ENCODE assay signal across 27 mouse cellular contexts in the genomic region with DNA sequence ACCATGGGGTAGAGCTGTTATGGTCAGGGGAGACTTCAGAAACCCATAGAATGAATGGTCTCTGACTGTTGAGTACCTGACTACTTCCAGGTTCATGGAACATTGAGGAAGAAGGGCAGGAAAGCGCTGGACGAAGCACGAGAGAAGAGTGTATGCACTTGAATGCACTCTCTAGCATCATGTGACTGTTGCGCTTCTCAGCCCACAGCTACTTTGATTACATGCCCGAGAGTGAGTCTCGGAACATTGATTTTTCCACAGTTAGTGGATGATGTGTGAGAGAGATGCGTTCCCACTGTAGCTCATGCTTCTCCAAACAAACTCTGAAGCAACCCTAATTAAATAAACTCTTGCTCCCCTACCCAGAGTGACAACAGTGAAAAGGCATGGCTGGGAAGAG.
DNase-seq lines count a peak whose midpoint lies in the region; ATAC-seq and TF ChIP-seq lines count a peak whose summit lies in the region.
"Had no signal": no experiment of that assay in that cellular context is flagged by ENCODE, and none has a peak within 500 bp of the region (broad histone marks: within the 10 kb centered on the region; RNA-seq: fewer than 3 reads in every experiment).

No protein-coding gene starts in this region.

- TF ChIP-seq CTCF in lung, embryonic 14.5 days (IDR thresholded peaks at IDR 0.05; ENCODE audit: low read depth): no peak
- no peak for TF ChIP-seq CTCF in lung, adult 2 months (IDR thresholded peaks at IDR 0.05; ENCODE audit: insufficient read depth, low read length)

- H3K4me3 ChIP-seq in kidney, embryonic 15.5 days (replicated peaks): no peak overlapping the region
- no peak overlapping the region for H3K4me3 ChIP-seq in lung, embryonic 14.5 days (ENCODE audit: low read depth, low read length)
- no peak overlapping the region for H3K4me3 ChIP-seq in lung, adult 2 months (replicated peaks; ENCODE audit: extremely low read depth, low read depth, low read length)
- no peak overlapping the region for H3K4me3 ChIP-seq in liver, embryonic 16.5 days (ENCODE audit: low read depth, low read length)
- H3K4me3 ChIP-seq: forebrain, embryonic 13.5 days; heart, embryonic 10.5 days; hindbrain, embryonic 12.5 days; limb, embryonic 10.5 days; limb, embryonic 15.5 days; megakaryocyte, embryonic 14.5 days; midbrain, embryonic 12.5 days; neural tube, embryonic 13.5 days had no signal

- peaks cover 4% of the 10 kb centered on the region; the same call in 1 of the 2 replicates for H3K36me3 ChIP-seq in kidney, embryonic 15.5 days
- no peaks in the 10 kb centered on the region for H3K36me3 ChIP-seq in lung, embryonic 14.5 days (ENCODE audit: insufficient read depth)
- H3K36me3 ChIP-seq in liver, embryonic 16.5 days (ENCODE audit: control insufficient read depth, insufficient read depth): no peaks in the 10 kb centered on the region
- H3K36me3 ChIP-seq: limb, embryonic 10.5 days had no signal

- ATAC-seq in kidney, embryonic 15.5 days (replicated peaks; ENCODE audit: low FRiP score): peak; percentile 69
- ATAC-seq in lung, embryonic 14.5 days (ENCODE audit: insufficient read depth): 0 out of 2 replicates have a peak, but pooled peaks have one; percentile 17
- ATAC-seq in liver, embryonic 16.5 days (ENCODE audit: low read depth): peak; percentile 83
- ATAC-seq: forebrain, embryonic 13.5 days; intestine, postnatal 0 days had no signal

- no peaks in the 10 kb centered on the region for H3K27me3 ChIP-seq in kidney, embryonic 15.5 days
- H3K27me3 ChIP-seq in lung, embryonic 14.5 days (ENCODE audit: insufficient read depth, low read length): no peaks in the 10 kb centered on the region
- H3K27me3 ChIP-seq in liver, embryonic 16.5 days (ENCODE audit: control insufficient read depth, insufficient read depth, low read depth, low read length): no peaks in the 10 kb centered on the region
- H3K27me3 ChIP-seq: forebrain, embryonic 13.5 days; hindbrain, embryonic 12.5 days; limb, embryonic 15.5 days; megakaryocyte, embryonic 14.5 days; midbrain, embryonic 12.5 days; neural tube, embryonic 13.5 days had no signal

- WGBS in kidney, embryonic 15.5 days: 62% methylated on average over 7 of the region's 7 CpGs
- WGBS in lung, embryonic 14.5 days: 52% methylated on average over 7 of the region's 7 CpGs
- WGBS in lung, adult 2 months: 81% methylated on average over 7 of the region's 7 CpGs
- 80% methylated on average over 7 of the region's 7 CpGs for WGBS in liver, embryonic 16.5 days (ENCODE audit: insufficient replicate concordance)

- no peak overlapping the region for H3K9ac ChIP-seq in kidney, embryonic 15.5 days
- H3K9ac ChIP-seq in lung, embryonic 14.5 days: no peak overlapping the region
- no peak overlapping the region for H3K9ac ChIP-seq in liver, embryonic 16.5 days (ENCODE audit: low read depth, low read length)
- H3K9ac ChIP-seq: forebrain, embryonic 13.5 days; hindbrain, embryonic 12.5 days; limb, embryonic 15.5 days; midbrain, embryonic 12.5 days; neural tube, embryonic 13.5 days had no signal

- H3K4me1 ChIP-seq in kidney, embryonic 15.5 days: 0 out of 2 replicates have a peak, but pooled peaks cover 3% of the 10 kb centered on the region
- H3K4me1 ChIP-seq in lung, embryonic 14.5 days (ENCODE audit: insufficient read depth): no peaks in the 10 kb centered on the region
- no peaks in the 10 kb centered on the region for H3K4me1 ChIP-seq in lung, adult 2 months (ENCODE audit: control insufficient read depth, insufficient read depth, low read length)
- H3K4me1 ChIP-seq in liver, embryonic 16.5 days (ENCODE audit: control insufficient read depth, low read depth, low read length): no peaks in the 10 kb centered on the region; the same call in 1 of the 2 replicates
- H3K4me1 ChIP-seq: heart, embryonic 10.5 days; limb, embryonic 10.5 days; limb, embryonic 15.5 days; midbrain, embryonic 12.5 days had no signal

- no peak overlapping the region for H3K4me2 ChIP-seq in kidney, embryonic 15.5 days
- H3K4me2 ChIP-seq in lung, embryonic 14.5 days: no peak overlapping the region
- peak overlapping the region; percentile 24; the same call in 1 of the 2 replicates for H3K4me2 ChIP-seq in liver, embryonic 16.5 days (ENCODE audit: low read depth, low read length)
- H3K4me2 ChIP-seq: forebrain, embryonic 13.5 days; hindbrain, embryonic 12.5 days; limb, embryonic 15.5 days; midbrain, embryonic 12.5 days; neural tube, embryonic 13.5 days had no signal

- no peak for DNase-seq in kidney, adult 11 months
- peak; percentile 30 for DNase-seq in lung, embryonic 14.5 days
- DNase-seq in lung, adult 2 months: no peak
- peak; percentile 8 to 27 for DNase-seq in lung, postnatal 4 days
- no peak for DNase-seq in adrenal gland, postnatal 25 days
- DNase-seq: adrenal gland, postnatal 10 days; cerebellum, adult 11 months; cerebellum, adult 9-10 months; cerebellum, postnatal 36 days; gastrocnemius, postnatal 14 days; heart, postnatal 36 days; kidney, postnatal 10 days; layer of hippocampus, adult 9-11 months; right cerebral cortex, postnatal 4 days; thymus, postnatal 4 days had no signal

- no peak overlapping the region for H3K27ac ChIP-seq in kidney, embryonic 15.5 days
- no peak overlapping the region for H3K27ac ChIP-seq in lung, embryonic 14.5 days (ENCODE audit: low read depth)
- H3K27ac ChIP-seq in liver, embryonic 16.5 days (ENCODE audit: low read length): no peak overlapping the region
- H3K27ac ChIP-seq: forebrain, embryonic 13.5 days; heart, embryonic 10.5 days; hindbrain, embryonic 12.5 days; limb, embryonic 10.5 days; limb, embryonic 15.5 days; midbrain, embryonic 12.5 days; neural tube, embryonic 13.5 days had no signal

- TF ChIP-seq POLR2A in lung, adult 2 months (IDR thresholded peaks at IDR 0.05; ENCODE audit: borderline replicate concordance, extremely low read depth, low read depth, low read length): no peak

- no peaks in the 10 kb centered on the region for H3K9me3 ChIP-seq in kidney, embryonic 15.5 days (replicated peaks)
- no peaks in the 10 kb centered on the region for H3K9me3 ChIP-seq in lung, embryonic 14.5 days (ENCODE audit: low read depth, low read length)
- no peaks in the 10 kb centered on the region for H3K9me3 ChIP-seq in liver, embryonic 16.5 days (replicated peaks; ENCODE audit: control insufficient read depth, low read length)
- H3K9me3 ChIP-seq: forebrain, embryonic 13.5 days; G1E; heart, embryonic 10.5 days; hindbrain, embryonic 12.5 days; limb, embryonic 10.5 days; limb, embryonic 15.5 days; megakaryocyte, embryonic 14.5 days; midbrain, embryonic 12.5 days; neural tube, embryonic 13.5 days had no signal

Comparison
In these comparisons a context has a peak if more than half of its experiments do, and no peak if none do; other contexts are left out.
1. DNase-seq: peak in lung, embryonic 14.5 days (single experiment) and lung, postnatal 4 days (2 of 2); none in kidney, adult 11 months (single experiment), lung, adult 2 months (single experiment) and adrenal gland, postnatal 25 days (single experiment).
2. ATAC-seq: peak in every context shown above with its lines; median percentile 83 in liver, embryonic 16.5 days; 69 in kidney, embryonic 15.5 days; 17 in lung, embryonic 14.5 days.